Mouse (Mus musculus) urinary bladder, adult 2 months (tissue): ENCODE measurements around the gene Ppargc1a. TPM values are rescaled to one million over a fixed set of nuclear protein-coding genes. Genes with fewer than 3 reads are reported as not detected.

Source experiments
- DNase-seq: peaks from one replicate; pipeline ENCODE4 v3.0.0; 2022; ENCODE audit warnings: low spot score
- polyA plus RNA-seq: library from polyadenylated mRNA; depleted of rRNA; stranded (reverse); fragments of >200 nt; gene quantifications from 2 replicates; pipeline ENCODE4 v1.2.3, GENCODE M21; 2012

Gene Ppargc1a
- polyA plus RNA-seq, 1 experiment = 2.4 TPM

- no peak for DNase-seq
Measured at GRCm38 (mm10) chr5:51553251-51553650, 14.3 kb downstream of the Ppargc1a start.

- DNase-seq = peak; percentile 39
Measured at GRCm38 (mm10) chr5:51552483-51553091, 14.9 kb downstream of the Ppargc1a start.

DNA sequence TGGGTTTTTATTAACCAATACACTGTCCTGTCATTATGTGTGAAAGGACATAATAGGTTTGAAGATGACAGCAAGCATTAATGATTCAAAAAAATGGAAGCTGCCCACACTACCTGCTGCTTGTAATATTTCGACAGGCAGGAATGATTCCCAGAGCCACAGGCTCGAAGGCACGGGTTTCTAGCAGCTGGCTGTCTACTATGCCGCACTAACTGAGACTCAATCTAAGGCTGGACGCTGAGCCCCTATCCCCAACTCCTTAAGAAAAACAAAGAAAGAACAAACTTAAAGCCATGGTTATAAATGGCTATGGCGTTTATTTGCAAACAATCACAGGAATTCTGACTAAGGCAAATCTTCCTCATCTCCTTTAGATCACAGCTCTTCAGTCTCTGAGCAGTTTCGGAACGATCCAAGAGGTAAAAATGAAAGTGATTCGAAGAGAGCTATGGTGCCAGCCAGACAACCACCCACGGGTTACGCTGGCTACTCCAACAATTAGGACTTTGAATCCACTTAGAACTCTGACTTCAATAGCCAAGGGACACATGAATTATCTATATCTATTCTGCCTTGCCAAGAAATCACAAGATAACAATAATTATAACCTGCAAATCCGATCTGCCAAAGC, 15.6 kb downstream of the Ppargc1a start:
- DNase-seq = no peak

GRCm38 (mm10) chr5:51547442-51548035, 20.0 kb downstream of the Ppargc1a start:
- DNase-seq = no peak

DNA sequence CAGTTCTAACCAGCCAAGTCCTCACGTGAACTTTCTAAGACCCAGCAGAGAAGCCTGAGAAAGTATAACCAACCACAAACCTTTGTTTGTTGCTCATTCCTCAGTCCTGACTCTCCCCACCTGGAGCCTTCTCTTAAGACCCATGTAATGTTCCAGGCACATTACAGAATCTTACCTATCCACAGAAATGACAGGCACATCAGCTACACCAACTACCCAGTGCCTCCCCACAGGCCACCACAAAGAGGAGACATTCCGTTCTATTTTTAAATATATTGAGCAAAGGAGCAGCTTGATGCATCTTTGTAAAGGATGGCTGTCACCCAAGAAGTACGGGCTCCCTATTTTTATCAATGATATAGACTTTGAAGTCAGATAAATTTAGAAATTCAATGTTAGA, 20.7 kb downstream of the Ppargc1a start:
- DNase-seq = no peak

DNA sequence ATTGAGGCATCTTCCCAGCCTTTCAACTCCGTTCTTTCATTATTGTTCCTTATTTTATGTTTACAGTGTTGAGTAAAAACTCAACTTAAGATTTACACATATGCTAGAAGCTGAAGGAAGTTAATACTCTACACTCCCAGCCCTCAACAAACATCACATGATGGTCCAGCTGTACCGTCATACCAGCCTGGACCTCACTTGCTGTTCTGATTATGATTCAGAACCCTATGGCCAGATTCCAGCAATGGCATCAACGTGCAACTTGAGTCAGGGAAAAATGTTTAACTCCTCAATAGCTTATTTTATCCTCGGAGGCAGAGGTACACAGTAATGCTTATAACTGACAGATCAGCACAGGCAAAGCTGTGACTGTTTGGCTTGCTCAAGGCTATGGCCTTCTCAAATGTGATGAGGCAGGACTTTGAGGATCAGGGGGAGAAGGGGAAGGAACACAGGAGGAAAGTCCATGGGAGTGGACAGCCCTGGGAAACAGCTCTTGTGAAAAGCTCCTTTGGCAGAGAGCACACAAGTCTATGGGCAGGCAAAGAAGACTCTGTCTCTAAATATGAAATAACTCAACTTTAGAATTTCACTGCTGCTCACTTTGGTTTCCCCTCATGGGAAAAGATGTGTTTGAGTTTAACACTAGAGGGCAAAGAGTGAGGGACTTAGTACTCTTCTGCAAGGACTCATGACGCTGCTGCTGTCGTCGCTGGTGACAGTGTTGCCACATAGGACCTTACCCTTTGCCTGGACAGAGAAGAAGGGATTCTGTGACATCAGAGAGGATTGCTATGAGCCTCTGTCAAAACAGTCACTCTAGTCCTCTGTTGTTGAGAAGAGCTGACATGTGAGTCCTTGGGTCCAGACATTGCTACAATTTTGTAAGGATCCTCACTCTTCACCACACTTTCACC, 22.1 kb downstream of the Ppargc1a start:
- DNase-seq = no peak

DNA sequence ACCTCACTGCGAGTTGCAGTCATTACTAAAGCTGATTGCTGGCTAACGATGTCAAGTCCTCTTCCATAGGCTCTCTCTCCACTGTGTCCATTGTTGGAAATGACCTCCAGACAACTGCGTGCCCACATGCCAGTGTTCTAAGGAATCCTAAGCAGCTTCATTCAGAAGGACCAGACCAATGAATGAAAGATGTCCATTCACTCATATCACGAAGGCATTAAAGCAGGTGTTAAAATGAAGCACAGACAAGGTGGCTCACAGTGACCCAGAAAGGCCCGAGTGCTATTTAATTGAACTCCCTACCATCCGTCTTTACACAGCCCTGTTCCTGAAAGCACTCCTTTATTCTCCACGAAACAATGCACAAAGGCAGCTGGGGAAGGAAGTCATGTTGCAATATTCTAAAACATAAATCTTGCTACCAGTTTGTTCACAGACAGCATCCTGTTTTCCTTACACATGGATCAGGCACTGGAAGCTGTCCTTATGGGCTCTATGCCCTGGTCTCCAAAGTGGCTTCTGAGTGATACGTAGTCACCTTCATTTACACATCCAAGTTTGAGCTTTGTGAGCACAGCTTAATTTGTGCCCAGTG, 23.3 kb downstream of the Ppargc1a start:
- no peak for DNase-seq

DNA sequence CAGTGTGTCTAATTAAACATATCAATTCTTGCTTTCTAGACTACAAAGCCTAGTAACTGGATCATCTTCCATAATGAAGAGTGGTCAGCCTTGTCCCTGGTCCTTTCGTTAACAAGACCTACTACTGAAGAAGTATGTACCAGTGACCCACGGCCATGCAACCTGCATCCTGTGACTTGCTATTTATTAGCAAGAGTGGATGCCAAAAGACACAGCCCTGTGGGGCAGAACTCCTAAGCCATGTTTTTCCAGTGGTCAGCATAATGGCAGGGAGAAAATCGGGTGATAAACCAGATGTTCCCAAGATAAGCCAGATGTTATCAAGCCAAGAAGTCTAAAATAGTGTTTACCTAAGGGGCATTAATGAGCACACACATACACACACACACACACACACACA, 26.0 kb downstream of the Ppargc1a start:
- no peak for DNase-seq

GRCm38 (mm10) chr5:51540816-51541215, 26.7 kb downstream of the Ppargc1a start:
- DNase-seq = no peak

- DNase-seq = no peak
Measured at GRCm38 (mm10) chr5:51539563-51539962, 28.0 kb downstream of the Ppargc1a start.

DNA sequence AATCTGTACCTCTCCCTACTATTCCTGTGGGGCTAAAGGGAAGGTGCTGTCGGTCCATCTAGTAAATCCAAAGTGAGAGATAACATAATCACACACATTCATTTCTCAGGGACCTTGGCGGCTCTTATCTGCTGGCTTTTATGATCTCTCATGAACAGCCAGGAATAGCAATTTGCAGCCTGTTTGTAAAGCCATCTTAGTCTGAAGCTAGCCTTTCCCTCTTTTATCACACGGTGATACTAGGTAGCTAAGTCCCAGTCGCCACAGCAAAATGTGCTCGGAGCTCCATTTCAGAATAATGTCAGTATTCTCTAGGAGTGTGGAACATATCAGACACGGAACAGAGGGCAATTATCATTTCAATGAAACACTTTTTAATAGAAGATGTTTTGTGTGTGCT, 29.2 kb downstream of the Ppargc1a start:
- DNase-seq = no peak

DNA sequence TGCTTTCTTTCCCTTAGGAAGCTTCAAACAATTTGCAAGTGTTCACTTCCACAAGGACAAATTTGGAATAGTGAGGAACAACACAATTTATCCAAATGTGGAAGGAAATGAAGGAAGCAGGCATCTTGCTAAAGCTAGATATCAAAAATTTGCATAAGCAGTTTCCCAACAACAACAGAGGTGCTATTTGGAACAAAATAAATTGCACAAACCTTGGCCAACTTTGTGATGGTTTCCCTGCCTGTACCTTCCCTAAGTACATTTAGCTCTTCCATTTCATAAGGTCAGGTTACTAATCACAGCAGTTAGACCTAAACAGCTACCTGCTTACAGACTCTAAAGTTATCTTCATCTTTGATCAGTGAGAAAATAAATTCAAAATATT, 29.9 kb downstream of the Ppargc1a start:
- no peak for DNase-seq

DNA sequence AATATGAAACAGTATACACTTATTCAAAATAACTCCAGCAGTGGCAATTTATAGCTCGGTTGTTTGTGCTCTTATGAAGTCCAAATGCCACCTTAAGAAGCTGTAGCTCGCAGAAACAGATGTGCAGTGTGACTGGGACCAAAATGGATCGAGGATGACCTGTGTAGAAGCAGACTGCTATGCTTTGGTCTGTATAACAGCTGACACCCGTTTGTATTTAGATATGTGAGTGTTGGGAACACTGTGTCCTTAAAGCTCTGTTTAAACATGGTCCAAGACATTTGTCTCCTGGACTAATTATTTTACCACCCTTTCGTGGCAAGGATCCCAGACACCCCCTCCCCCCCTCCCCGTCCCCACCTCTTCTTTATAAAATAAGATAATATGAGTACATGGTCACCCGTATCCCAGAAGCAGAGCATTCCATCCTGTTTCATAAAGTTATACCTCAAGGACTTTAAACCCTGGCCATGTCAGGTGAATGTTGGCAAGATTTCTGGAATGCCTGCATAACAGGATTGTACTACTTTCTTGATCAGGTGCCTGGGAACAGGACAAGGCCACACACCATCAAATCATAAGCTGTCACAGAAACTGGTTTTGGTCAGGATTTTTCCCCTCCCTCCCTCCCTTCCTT, 30.4 kb downstream of the Ppargc1a start:
- no peak for DNase-seq

GRCm38 (mm10) chr5:51534456-51534855, 33.1 kb downstream of the Ppargc1a start:
- no peak for DNase-seq

- DNase-seq = no peak
Measured at GRCm38 (mm10) chr5:51531286-51531685, 36.2 kb downstream of the Ppargc1a start.

GRCm38 (mm10) chr5:51529444-51529843, 38.1 kb downstream of the Ppargc1a start:
- no peak for DNase-seq

GRCm38 (mm10) chr5:51528165-51528498, 39.4 kb downstream of the Ppargc1a start:
- DNase-seq = no peak

DNA sequence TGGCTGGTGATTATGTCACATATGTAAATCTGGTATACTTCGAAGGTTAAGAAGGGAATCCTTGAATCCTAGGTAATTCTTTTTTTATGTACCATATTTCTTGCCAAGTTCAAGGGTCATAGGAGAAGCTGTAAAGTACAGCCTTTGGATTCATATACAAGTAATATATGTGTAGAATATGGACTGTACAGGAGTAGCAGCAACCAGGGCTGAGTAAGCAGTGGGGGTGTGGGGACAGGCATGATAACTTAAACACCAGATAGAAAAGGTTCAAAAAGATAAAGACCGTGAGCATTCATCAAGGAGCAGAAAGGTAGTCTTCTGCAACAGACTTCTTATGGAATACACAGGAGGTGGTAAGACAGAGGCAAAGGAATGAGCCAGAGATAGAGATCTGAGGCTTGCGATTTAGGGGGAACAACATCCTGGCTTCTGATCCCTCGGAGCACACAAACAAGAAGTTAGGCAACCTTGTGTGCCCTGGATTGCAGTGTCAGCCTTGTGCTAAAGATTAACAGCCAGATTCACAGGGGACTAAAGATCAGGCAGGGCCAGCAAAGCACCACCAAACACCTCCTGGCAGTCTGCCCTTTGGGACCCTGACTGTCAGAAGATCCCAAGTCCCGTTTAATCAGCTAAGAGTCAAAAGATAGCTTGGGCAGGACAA, 39.9 kb downstream of the Ppargc1a start:
- no peak for DNase-seq

GRCm38 (mm10) chr5:51525858-51526257, 41.7 kb downstream of the Ppargc1a start:
- DNase-seq = no peak

DNA sequence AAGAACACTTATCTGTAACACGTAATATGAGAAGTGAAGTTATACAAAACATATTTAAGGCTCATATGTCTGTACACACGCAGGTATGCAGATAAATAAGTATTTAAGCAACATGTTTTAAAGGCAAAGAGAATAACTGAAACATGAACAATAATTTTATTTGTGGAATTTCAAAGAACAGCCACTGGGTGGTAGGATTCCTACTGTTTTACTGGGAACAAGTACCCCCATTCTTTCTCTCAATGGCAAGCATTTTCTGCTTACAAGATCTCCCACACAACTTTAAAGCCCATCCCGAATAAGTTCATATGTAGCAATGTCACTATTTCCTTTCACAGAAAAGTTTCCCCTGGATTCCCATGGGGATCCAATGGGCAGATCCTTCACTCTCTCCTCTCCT, 46.7 kb downstream of the Ppargc1a start:
- DNase-seq = no peak
